Mouse (Mus musculus) right cerebral cortex, postnatal 14 days (tissue): Measurements from ENCODE around the gene Snrpa.
A peak's percentile ranks its signal among the peaks of the same experiment; 100 is the strongest.

Experiments
- DNase-seq: peaks from one replicate; pipeline ENCODE4 v3.0.0; 2022

The Snrpa gene

DNA sequence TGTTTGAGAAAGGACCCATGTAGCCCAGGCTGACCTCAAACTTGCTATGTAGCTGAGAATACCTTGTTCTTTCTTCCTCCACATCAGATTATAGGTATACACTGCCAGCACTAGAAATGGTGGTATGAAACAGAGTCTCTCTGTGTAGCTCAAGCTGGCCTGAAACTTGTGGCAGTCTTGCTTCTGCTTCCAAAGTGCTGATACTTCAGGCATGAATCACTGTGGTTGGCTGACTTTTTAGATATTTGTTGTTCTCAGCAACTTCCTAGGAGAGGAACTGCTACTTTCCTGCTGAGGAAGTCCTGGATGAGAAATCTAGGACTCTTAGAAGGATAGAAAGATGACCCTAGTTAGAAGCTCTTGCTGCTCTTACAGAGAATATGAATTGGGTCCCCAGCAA lies 2.3 kb upstream of the Snrpa start:
- DNase-seq: no peak

DNA sequence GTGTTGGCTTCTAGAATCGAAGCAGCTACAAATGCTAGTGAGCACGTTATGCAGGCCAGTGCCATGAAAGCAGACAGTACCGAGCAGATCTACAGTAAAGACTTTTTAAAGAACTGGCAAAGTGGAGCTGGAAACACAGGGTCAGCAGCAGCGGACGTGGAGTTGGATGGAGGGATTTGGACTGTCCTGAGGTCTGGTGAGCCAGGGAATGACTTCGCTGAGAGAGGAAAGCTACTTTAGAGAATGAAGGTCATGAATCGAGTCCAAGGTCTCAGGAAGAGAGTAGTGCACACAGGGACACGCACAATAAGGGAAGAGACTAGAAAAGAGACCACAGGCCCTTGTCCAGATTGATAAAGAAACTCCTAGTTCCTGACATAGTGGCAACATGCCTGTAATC lies 1.6 kb upstream of the Snrpa start:
- DNase-seq: no peak

DNA sequence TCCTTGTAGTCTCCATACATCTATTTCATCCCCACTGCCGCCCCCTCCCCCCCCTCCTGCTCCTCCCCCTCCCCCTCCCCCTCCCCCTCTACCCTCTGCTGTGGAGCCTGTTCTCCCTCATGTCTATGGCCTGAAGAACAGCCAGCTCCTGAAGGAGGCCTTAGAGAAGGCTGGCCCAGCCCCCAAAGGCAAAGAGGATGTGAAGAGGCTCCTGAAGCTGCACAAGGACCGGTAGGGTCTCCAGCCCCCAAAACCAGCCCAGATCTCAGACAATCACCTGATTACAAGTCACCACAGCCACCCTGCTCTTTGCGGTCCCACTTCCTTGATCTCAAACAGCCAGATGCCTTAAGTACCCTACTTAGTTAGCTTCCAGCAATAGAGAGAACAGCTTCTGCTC lies 1.1 kb upstream of the Snrpa start:
- DNase-seq: no peak

DNA sequence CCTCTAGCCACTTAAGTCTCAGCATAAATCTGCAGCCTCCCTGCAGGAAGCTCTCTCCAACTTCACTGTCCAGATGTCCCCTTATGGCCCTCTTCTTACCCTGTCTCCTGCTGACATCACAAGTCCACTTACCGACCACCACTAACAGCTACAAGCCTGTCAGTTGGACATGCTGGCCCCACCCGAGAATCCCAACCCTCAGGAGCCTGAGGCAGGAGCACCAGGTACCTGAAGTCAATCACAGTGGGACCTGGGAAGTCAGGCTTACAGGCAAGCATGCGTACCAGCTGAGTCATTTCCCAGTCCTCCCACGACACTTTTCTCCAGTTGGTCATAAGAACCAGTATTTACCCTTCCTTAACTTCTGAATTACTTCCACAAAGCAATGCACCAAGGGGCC lies 2.3 kb downstream of the Snrpa start:
- DNase-seq: no peak

DNA sequence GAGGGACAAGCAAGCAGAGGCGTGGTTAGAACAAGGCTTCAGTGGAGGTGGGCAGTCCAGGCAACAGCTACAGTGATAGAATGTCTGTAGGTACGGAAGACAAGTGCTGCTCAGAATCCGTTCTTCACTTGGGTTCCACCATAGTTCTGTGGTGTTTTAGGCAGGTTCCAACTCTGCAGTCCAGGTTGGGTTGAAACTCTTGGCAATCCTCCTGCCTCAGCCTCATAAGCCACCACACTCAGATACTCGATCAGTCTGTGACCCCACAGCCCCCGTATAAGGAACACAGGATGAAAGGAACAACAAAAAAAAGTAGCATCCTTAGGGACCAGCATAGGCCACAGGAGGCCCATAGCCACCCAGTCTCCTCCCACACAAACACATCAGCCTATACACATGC lies 3.6 kb downstream of the Snrpa start:
- DNase-seq: no peak

DNA sequence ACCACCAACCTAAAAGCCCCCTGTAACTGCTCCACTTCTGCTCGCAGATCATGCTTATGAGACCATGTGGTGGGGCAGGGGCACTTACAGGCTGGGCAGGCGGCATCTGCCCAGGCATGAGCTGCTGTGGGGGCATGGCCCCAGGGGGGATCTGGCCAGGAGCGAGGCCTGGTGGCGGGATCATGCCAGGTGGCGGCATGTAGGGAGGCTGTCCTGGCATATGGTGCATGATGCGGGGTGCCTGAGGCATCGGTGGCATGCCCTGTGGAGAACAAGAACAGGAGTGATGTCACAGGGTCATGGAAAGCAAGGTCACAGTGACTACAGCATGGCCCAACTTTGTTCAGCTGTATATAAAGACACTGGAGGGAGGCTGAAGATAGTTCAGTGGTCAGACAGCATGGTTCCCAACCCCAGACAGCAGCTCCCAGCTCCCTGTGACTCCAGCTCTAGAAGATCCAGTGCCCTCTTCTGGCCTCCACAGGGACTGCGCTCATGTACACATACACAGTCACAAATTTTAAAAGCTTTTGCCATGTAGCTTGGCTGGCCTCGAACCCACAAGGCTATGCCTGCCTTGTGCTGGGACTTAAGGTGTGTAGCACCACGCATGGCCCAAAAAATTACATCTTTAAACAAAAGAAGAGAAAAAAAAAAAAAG lies 6.7 kb downstream of the Snrpa start:
- DNase-seq: no peak

DNA sequence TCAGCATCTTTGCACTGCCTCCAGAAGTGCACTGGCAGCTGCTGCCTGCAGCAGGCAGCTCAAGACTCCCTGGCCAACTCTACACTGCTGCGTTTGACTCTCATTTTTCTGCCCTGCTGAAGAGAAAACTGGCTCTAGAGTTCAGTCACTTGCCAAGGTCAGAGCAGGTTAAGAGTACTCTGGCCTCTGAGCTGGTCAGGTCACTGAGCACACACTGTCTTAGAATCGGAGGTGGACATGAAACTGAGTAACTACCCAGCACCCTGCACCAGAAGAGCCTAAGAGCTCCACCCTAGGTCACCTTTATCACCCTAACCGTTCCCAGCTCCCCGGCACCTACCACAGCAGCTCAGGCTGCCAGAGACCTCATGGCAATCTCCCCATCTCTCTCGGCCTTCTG lies 10.1 kb downstream of the Snrpa start:
- DNase-seq: no peak

DNA sequence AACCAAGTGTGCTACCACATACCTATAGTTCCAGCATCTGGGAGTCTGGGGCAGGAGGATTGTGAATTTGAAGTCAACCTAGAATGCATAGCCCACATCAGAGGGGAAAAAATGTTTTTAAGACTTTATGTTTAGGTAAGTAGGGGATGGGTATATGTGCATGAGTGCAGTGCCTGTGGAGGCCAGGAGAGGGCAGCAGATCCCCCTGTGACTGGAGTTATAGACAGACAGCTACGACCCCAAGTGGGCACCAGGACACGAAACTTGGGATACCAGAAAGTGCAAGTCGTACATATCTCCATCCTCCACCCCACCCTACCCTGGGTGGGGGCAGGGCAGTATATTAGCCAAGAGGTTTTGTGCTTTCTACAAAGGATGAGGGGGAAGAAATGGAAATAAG lies 11.1 kb downstream of the Snrpa start:
- DNase-seq: no peak

DNA sequence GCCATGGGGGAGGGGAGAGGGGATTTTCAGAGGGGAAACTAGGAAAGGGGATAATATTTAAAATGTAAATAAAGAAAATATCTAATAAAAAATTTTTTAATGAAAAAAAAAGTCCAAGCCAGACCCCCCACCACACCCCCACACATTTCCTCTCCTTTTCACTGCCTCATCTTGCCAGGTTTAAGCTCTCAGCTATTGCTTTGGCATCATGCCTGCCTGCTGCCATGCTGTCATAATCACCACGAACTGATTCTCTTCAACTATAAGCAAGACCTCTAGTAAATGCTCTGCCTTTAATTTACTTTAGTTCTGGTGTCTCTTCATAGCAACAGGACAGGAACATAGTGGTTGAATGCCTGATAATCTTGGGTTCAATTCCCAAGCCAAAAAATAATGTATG lies 13.6 kb downstream of the Snrpa start:
- DNase-seq: no peak

DNA sequence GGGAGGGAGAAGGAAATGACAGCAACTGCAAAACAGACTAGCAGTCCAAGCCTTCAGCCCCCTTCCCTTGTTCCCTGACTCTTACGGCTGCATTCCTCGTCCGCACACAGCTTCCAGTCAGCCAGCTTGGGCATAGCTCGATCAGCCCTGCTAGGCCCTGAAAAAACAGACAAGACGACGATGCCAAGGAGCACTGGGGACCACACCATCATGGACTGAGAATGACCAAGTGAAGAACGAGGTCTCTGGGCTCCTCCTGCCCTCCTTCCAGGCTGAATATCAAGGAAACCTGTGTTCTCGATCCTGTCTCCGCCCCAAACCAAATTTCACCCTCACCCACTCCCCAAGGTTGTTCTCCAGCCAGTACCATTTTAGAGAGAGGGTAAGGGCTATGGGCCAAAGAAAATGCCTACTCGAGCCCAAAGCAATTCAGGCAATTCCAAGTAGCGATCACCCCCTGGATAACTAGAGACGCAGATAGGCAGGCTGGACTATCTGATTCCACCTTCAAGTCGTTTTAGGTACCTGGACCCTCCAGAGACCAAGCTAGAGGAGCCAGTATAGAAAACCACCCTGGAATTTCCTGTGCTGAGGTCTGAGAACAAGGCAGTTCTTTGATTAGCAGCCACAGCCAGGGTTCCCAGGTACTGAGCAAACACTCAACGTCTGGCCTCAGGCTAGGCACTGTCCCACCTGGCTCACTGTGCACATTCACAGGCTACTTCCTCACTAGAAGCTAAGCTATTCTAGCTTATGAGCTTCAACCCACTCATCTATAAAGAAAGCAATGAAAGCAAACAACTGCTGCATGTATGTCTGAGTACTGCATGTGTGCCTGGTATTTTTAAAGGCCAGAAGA lies 15.0 kb downstream of the Snrpa start, which contains the start of the genes Gm21983 and Mia:
Gene Gm21983, minus strand, starts transcription at position 250 of the 859 bp plus-strand sequence.
Gene Mia, minus strand, starts transcription at position 321 of the 859 bp plus-strand sequence.
- no peak for DNase-seq

DNA sequence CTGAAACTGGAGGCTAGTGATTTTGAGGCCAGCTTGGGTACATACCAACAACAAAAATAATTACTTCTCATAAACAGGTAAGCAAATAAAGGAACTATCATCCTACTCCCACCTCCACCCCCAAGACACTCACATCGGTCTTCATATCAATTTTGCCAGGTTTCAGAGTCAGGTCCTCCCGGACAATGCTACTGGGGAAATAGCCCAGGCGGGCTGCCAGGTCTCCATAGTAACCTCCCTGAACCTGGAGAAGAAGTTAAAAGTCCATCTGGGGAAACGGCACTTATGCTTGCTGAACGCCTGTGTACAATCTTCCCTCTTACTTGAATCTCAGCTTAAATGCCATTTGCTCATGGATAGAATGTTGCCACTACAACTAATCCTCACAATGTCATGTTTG lies 16.0 kb downstream of the Snrpa start:
- no peak for DNase-seq

DNA sequence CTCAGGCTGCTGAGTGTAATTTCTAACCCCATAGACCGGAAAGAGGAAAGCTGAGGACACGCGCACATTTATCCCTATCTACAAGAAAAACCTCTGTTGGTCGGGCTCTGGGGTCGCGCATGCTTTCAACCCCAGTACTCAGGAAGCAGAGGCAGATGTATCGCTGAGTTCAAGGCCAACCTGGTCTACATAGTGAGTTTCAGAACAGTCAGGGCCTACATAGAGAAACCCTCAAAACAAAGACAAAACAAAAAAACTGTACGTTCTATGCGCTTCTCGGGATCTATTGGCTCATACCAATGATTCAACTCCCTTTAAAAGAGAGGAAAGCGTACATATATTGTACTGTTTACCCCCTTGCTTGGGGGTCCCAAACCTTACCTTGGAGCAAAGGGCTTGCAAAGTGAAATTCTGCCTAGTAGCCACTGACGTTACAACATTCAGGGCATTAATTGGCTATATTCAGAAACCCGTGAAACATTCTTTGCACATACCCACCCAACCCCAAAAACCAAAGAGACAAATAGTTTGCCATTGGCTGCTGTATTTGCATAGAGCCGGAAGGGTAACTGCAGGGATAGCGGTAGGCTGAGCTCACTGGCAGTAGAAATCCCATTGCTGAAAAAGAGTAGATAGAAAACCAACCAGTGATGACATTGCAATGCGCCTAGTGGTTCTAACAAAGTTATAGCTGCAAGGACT lies 16.7 kb downstream of the Snrpa start:
- DNase-seq: no peak

DNA sequence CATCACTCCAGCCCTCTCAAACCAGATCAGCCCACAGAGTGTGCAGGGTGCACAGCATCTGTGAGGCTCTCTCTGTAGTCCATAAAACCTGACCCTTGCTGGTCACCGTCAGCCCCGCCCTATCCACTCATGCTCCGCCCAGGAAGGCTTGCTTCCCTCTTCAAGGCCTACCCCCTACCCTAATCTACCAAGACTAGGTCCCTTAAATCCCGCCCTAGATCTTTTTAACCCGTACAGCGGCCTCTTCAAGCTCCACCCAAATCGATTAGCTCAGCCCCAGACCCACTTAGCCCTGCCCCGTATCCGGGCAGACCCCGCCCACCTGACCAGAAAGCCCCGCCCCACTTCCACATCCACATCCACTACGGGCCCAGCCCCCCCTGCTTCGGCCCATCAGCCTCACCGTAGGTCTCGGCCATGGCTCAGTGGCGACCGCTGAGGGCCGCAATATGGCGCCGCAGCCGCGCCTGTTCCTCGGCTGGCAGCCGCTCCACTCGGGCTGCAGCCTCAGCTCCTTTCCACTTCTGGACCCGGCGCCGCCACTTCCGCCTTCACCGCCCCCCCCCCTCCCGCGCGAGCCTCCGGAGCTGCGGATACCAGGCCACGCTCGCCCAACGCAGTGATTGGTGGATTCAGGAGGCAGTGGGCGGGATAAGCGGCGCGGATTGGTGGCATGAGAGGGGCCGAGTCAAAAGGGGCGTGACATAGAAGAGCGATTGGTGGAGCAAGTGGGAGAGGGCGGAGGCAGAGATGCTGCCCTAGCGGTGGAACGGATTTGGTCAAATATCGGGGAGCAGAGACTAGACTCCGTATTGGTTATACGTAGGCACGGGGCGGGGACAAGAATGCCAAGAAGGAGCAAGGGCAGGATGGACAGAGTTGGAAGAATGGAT lies 17.5 kb downstream of the Snrpa start, which contains the start of gene Rab4b:
Gene Rab4b, minus strand, starts transcription at position 573 of the 893 bp plus-strand sequence.
- DNase-seq: peak; percentile 98

DNA sequence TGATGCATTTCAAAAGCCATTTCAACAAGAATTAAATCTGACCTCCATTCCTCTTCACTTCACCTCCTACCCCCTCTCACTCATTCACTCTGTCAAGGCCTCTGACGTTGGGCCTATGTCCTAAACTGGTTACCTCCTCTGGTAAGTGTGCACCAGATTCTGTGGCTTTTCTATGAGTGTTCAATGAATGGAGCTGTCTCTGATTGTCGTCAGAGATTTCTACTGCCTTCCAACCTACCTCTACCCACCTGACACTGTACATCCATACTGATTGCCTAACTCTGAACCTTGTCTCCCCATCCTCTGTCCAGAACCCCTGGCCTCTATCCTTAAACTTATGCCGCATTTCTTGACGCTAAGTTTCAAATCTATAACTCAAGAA lies 18.1 kb downstream of the Snrpa start:
- no peak for DNase-seq

DNA sequence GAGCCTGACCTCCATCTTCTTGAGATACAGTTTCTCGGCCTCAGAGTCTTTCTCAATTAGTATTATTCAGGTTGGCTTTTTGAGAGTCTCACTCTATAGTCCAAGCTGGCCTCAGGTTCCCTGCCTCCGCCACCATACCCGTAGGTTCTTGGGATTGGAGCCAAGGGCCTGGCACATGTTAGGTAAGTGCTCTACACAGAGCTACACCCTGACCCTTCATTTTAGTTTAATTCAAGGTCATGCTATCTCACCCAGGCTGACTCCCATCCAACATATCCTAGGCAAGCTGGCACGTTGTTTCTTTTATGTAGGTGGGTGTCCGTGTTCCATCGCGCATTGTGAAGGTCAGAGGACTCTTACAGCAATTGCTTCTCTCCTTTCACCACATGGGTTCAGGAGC lies 21.2 kb downstream of the Snrpa start:
- no peak for DNase-seq

DNA sequence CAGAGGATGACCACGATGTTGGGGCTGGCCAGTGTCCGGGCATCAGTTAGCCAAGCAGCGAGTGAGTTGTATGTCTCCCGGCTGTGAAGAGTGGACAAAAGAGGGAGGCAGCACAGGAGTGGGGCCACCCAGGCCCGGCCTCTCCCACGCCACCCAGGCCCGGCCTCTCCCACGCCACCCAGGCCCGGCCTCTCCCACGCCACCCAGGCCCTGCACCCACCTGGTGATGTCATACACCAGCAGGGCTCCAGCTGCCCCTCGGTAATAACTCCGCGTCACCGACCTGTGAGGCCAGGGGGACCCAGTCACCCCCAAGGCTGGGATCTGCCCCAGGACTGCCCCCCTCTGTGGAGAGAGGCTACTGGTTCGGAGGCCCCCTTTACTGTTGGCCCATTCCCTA lies 21.6 kb downstream of the Snrpa start:
- DNase-seq: no peak

DNA sequence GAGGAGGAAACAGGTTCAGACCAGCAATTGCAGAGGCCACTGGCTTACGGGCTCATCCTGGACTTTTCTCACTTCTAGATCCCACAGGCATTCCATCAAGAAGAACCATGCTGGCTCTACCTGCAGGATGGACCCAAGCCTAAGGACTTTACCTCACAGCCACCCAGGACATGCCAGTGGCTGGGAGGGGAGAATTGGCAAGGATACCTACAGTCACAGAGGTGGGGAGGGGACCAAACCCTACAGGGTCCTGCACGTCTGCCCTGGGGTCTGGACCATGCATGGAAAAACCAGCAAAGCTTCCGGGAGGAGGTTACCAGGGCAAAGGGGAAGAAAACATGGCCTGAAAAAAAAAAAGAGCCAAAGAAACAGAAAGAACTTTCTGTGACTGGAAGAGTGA lies 25.1 kb downstream of the Snrpa start:
- no peak for DNase-seq

DNA sequence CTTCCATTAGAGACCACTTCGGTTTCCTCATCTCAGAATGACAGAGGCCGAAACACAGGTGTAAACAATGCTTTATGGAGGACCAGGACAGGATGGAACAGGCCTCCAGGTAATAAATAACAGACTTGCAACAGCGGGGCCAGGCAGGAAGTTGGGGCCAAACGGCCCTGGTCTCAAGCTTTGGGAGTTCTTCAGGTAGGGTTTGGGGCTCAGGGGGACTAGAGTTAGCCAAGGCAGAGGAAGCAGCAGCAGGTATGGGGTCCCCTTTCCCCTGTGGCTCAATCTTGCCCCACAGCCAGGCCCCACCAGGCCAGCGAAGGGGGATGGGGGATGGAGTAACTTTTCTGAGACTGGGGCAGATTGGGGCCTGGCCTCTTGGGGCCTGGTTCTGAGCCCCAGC lies 27.7 kb downstream of the Snrpa start:
- DNase-seq: no peak

DNA sequence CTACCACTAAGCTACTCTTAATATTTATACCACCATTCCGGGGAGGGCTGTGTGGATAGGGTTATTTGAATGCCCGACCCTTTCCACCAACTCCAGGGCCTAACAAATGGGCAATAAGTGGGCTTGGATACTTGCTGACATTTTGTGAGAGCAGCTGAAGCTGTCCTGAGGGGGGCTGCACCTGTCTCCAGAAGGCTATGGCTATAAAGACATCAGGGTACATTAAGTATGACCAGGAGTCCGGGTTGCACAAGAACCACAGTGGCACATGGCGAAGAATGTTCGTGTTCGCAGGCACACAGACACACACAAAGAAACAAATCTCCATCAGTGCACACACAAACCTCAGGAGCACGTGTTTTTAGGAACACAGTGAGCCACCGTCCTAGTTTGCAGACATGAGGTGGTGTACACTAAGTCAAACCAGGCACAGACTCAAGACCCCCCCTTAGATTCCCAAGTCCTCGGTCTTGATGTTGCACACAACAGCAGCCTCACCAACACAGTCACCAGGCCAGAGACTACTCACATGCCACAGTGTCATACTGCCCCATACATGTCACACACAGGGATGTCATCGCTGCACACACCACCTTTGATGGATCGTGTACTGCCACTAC lies 28.5 kb downstream of the Snrpa start:
- DNase-seq: no peak

DNA sequence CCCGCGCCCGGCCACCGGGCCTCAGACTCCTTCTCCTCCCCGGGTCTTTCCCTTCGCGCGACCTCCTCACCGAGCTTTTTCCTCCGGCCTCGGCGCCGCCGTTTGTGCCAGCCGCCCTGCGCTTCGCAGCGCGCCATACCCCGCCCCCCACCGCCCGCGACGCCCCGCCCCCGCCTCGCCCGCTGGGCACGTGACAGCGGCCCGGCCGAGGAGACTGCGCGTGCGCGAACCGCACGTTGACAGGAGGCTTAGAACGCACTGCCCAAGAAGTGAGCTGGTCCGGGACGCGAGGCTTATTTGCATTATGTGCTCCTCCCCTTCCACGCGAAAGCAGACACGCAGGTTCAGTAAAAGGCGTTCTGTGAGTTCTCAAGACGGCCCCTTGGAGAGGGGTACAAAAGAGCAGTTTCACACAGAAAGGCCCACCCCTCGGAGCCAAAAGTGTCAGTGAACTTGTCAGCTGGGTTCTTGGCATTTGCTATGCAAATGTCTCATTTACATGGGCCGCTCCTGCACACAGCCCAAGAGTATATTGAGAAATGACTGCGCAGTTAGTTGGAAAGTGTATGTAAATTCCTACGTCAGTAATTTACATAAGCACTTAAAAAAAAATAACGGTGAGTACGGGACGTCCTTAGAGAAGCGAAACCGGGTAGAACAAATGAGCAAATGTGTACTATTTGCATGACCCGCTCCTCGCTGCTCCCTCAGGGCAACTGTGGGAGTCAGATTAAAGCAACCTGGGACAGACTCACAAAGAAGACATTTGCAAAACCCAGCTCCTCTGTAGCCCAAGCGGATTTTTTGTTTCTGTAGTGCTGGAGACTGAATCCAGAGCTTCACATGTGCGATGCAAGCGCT lies 29.2 kb downstream of the Snrpa start, which contains the start of gene Egln2:
Gene Egln2, minus strand, starts transcription at position 189 of the 861 bp plus-strand sequence.
- DNase-seq: peak; percentile 98

DNA sequence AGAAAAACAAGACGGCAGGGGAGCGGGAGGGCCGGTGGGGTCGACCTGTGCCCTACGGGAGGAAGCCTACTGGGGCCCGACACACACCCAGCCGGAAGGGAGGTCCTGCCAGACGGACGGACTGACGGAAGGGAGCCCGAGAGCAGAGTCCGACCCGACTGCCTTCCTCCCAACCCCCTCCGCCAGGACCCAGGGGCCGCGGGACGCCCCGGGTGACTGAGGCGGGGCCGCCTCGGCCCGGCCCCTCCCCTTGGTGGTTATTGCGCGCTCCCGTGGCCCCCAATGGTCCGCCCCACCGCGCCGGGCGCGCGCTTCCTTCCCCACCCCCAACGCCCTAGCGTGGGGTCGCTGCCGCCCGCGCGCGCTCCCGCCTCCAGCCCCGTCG lies 29.9 kb downstream of the Snrpa start:
- DNase-seq: peak; percentile 79
